13 mouse cellular contexts compared by ENCODE assay signal in genomic region chr16:16557738-16558137, GRCm38 (mm10). TPM values are rescaled to one million over a fixed set of nuclear protein-coding genes. Genes with fewer than 3 reads are reported as not detected.
DNase-seq lines count a peak whose midpoint lies in the region; ATAC-seq and TF ChIP-seq lines count a peak whose summit lies in the region.
"Had no signal": no experiment of that assay in that cellular context is flagged by ENCODE, and none has a peak within 500 bp of the region (broad histone marks: within the 10 kb centered on the region; RNA-seq: fewer than 3 reads in every experiment).

No protein-coding gene starts in this region.

- ATAC-seq in forebrain, embryonic 14.5 days = no peak
- ATAC-seq in neural tube, embryonic 15.5 days (ENCODE audit: low FRiP score) = no peak
- no peak for ATAC-seq in liver, postnatal 0 days
- ATAC-seq: CD4-positive, CD25-positive, alpha-beta regulatory T cell, adult 4 months; intestine, embryonic 16.5 days had no signal

- WGBS in forebrain, embryonic 14.5 days = 75% methylated on average over 4 of the region's 4 CpGs
- 76% methylated on average over 4 of the region's 4 CpGs for WGBS in neural tube, embryonic 15.5 days
- 97% methylated on average over 4 of the region's 4 CpGs for WGBS in thymus, adult 2 months
- 77% methylated on average over 4 of the region's 4 CpGs for WGBS in liver, postnatal 0 days (ENCODE audit: insufficient replicate concordance)

- H3K4me1 ChIP-seq in forebrain, embryonic 14.5 days (ENCODE audit: control insufficient read depth, insufficient read depth, low read length) = peaks cover 13% of the 10 kb centered on the region; the same call in 1 of the 2 replicates
- H3K4me1 ChIP-seq in neural tube, embryonic 15.5 days = peaks cover 24% of the 10 kb centered on the region
- H3K4me1 ChIP-seq in thymus, adult 2 months (replicated peaks; ENCODE audit: control insufficient read depth, insufficient read depth, low read length) = no peaks in the 10 kb centered on the region
- peaks cover 11% of the 10 kb centered on the region; the same call in 1 of the 2 replicates for H3K4me1 ChIP-seq in liver, postnatal 0 days (ENCODE audit: insufficient read depth)

- peak overlapping the region; percentile 65 for H3K4me3 ChIP-seq in left cerebral cortex, adult 2 months
- peak overlapping the region; percentile 59 for H3K4me3 ChIP-seq in forebrain, embryonic 14.5 days (ENCODE audit: low read depth, low read length)
- peak overlapping the region; percentile 35 for H3K4me3 ChIP-seq in neural tube, embryonic 15.5 days (replicated peaks)
- no peak overlapping the region for H3K4me3 ChIP-seq in thymus, adult 2 months (ENCODE audit: control insufficient read depth, insufficient read depth, low read length)
- no peak overlapping the region for H3K4me3 ChIP-seq in liver, postnatal 0 days (ENCODE audit: low read depth, low read length)
- H3K4me3 ChIP-seq: embryonic facial prominence, embryonic 15.5 days had no signal

- H3K27me3 ChIP-seq in forebrain, embryonic 14.5 days (replicated peaks; ENCODE audit: control insufficient read depth, insufficient read depth, low read length) = no peaks in the 10 kb centered on the region
- H3K27me3 ChIP-seq in neural tube, embryonic 15.5 days (replicated peaks) = no peaks in the 10 kb centered on the region
- H3K27me3 ChIP-seq in thymus, adult 2 months (ENCODE audit: control insufficient read depth, insufficient read depth, low read length) = no peaks in the 10 kb centered on the region
- H3K27me3 ChIP-seq in liver, postnatal 0 days (ENCODE audit: insufficient read depth, low read length) = no peaks in the 10 kb centered on the region
- H3K27me3 ChIP-seq: embryonic facial prominence, embryonic 15.5 days had no signal

- peak overlapping the region; percentile 18; the same call in 1 of the 2 replicates for H3K9ac ChIP-seq in forebrain, embryonic 14.5 days (ENCODE audit: low read length)
- no peak overlapping the region for H3K9ac ChIP-seq in neural tube, embryonic 15.5 days (replicated peaks)
- H3K9ac ChIP-seq in liver, postnatal 0 days (replicated peaks) = no peak overlapping the region
- H3K9ac ChIP-seq: embryonic facial prominence, embryonic 15.5 days had no signal

- no peak for TF ChIP-seq CTCF in left cerebral cortex, adult 2 months (IDR thresholded peaks at IDR 0.05)
- no peak for TF ChIP-seq CTCF in thymus, adult 2 months (IDR thresholded peaks at IDR 0.05; ENCODE audit: borderline replicate concordance, control insufficient read depth, extremely low read depth, insufficient read depth, low read length, poor library complexity)
- no peak for TF ChIP-seq CTCF in liver, postnatal 0 days (IDR thresholded peaks at IDR 0.05; ENCODE audit: low read depth)

- peak overlapping the region; percentile 66 for H3K4me2 ChIP-seq in forebrain, embryonic 14.5 days (ENCODE audit: low read length)
- H3K4me2 ChIP-seq in neural tube, embryonic 15.5 days = peak overlapping the region; percentile 62
- no peak overlapping the region for H3K4me2 ChIP-seq in liver, postnatal 0 days (ENCODE audit: low read depth, low read length)
- H3K4me2 ChIP-seq: embryonic facial prominence, embryonic 15.5 days had no signal

- H3K9me3 ChIP-seq in forebrain, embryonic 14.5 days (replicated peaks; ENCODE audit: control insufficient read depth, low read length) = no peaks in the 10 kb centered on the region
- H3K9me3 ChIP-seq in neural tube, embryonic 15.5 days (replicated peaks) = no peaks in the 10 kb centered on the region
- no peaks in the 10 kb centered on the region for H3K9me3 ChIP-seq in liver, postnatal 0 days (ENCODE audit: low read length)
- H3K9me3 ChIP-seq: embryonic facial prominence, embryonic 15.5 days had no signal

- H3K27ac ChIP-seq in left cerebral cortex, adult 2 months = peak overlapping the region; percentile 19; the same call in 1 of the 2 replicates
- no peak overlapping the region for H3K27ac ChIP-seq in forebrain, embryonic 14.5 days (ENCODE audit: low read depth, low read length)
- no peak overlapping the region for H3K27ac ChIP-seq in neural tube, embryonic 15.5 days (replicated peaks)
- H3K27ac ChIP-seq in thymus, adult 2 months (ENCODE audit: control insufficient read depth, insufficient read depth, low read length) = no peak overlapping the region
- H3K27ac ChIP-seq in liver, postnatal 0 days (ENCODE audit: low read depth) = no peak overlapping the region
- H3K27ac ChIP-seq: embryonic facial prominence, embryonic 15.5 days had no signal

- DNase-seq in left cerebral cortex, adult 2 months (ENCODE audit: extremely low spot score in 1 of 2, low spot score in 2 of 2) = peak in 1 of 2 experiments; percentile 27
- DNase-seq in left cerebral cortex, postnatal 10 days (ENCODE audit: extremely low spot score in 1 of 2, low spot score in 2 of 2) = no peak
- no peak for DNase-seq in forebrain, embryonic 14.5 days (ENCODE audit: low spot score)
- peak; percentile 27 to 79 for DNase-seq in left cerebral cortex, postnatal 25 days (ENCODE audit: low spot score in 2 of 2)
- DNase-seq in thymus, adult 2 months = no peak
- DNase-seq in liver, postnatal 0 days = no peak
- no peak for DNase-seq in ovary, postnatal 36 days (ENCODE audit: low spot score)
- DNase-seq: heart, adult 11 months; lung, adult 2 months had no signal

- no peaks in the 10 kb centered on the region for H3K36me3 ChIP-seq in forebrain, embryonic 14.5 days (ENCODE audit: control insufficient read depth, insufficient read depth, low read length)
- no peaks in the 10 kb centered on the region for H3K36me3 ChIP-seq in neural tube, embryonic 15.5 days
- no peaks in the 10 kb centered on the region for H3K36me3 ChIP-seq in thymus, adult 2 months (ENCODE audit: control insufficient read depth, insufficient read depth, low read length)
- H3K36me3 ChIP-seq in liver, postnatal 0 days (replicated peaks; ENCODE audit: insufficient read depth, low read length) = no peaks in the 10 kb centered on the region
- H3K36me3 ChIP-seq: embryonic facial prominence, embryonic 15.5 days had no signal

- intact Hi-C loops in left cerebral cortex, adult 2 months (cut with DNase I) = loop anchor here (2.0 kb wide), 1 partner anchor 31 kb away; no protein-coding TSS in a partner anchor
- intact Hi-C loops in left cerebral cortex, postnatal 10 days (cut with DNase I) = no loop called here
- intact Hi-C loops in left cerebral cortex, postnatal 25 days (cut with DNase I) = no loop called here

- no peak for TF ChIP-seq POLR2A in thymus, adult 2 months (IDR thresholded peaks at IDR 0.05; ENCODE audit: control insufficient read depth, extremely low read depth, insufficient read depth, low read length, poor library complexity)

- TF ChIP-seq EP300 in liver, postnatal 0 days (IDR thresholded peaks at IDR 0.05; ENCODE audit: low read depth) = no peak

RNA-seq across cellular contexts. Expression of gene Fgd4, which starts 42.6 kb away (rescaled TPM):
- total RNA-seq in left cerebral cortex, adult 2 months (2021) = 10 to 100 TPM; 31.0 to 35.3 TPM
- 10 to 100 TPM; 50.8 to 52.6 TPM for total RNA-seq in left cerebral cortex, postnatal 10 days (2021)
- 23.6 and 30.1 TPM in 2 replicates for polyA plus RNA-seq in forebrain, embryonic 14.5 days (2014; fragmentation: Nextera tagmentation; extraction: Ambion mirVana)
- total RNA-seq in left cerebral cortex, postnatal 25 days (2021) = 10 to 100 TPM; 34.4 to 38.2 TPM
- 14.8 and 17.4 TPM in 2 replicates for polyA plus RNA-seq in neural tube, embryonic 15.5 days (2015; fragmentation: Nextera tagmentation; extraction: Ambion mirVana)
- polyA plus RNA-seq in thymus, adult 2 months (2012; rRNA removed) = 0.64 and 0.98 TPM in 2 replicates
- 1.9 and 2.1 TPM in 2 replicates for polyA plus RNA-seq in liver, postnatal 0 days (2015; fragmentation: Nextera tagmentation; extraction: Ambion mirVana)

Comparison
In these comparisons a context has a peak if more than half of its experiments do, and no peak if none do; other contexts are left out.
1. DNase-seq: peak in left cerebral cortex, postnatal 25 days (2 of 2); none in left cerebral cortex, postnatal 10 days (0 of 2), forebrain, embryonic 14.5 days (single experiment), thymus, adult 2 months (single experiment), liver, postnatal 0 days (single experiment) and ovary, postnatal 36 days (single experiment).
2. H3K4me3 ChIP-seq: peak in left cerebral cortex, adult 2 months (single experiment), forebrain, embryonic 14.5 days (single experiment) and neural tube, embryonic 15.5 days (single experiment); none in thymus, adult 2 months (single experiment) and liver, postnatal 0 days (single experiment).